ENCODE assay signal across 16 mouse cellular contexts in genomic region chr4:26841761-26842160, GRCm38 (mm10).
"Had no signal": no experiment of that assay in that cellular context is flagged by ENCODE, and none has a peak within 500 bp of the region (broad histone marks: within the 10 kb centered on the region; RNA-seq: fewer than 3 reads in every experiment).

No protein-coding gene starts in this region.

- DNase-seq: heart, postnatal 10 days; heart, postnatal 14 days; heart, postnatal 36 days; heart, postnatal 4 days; kidney, adult 11 months; kidney, adult 18-20 months; kidney, adult 2 months; kidney, adult 8-10 months; kidney, adult 9 months; kidney, postnatal 10 days; kidney, postnatal 14 days; kidney, postnatal 25 days; kidney, postnatal 36 days; kidney, postnatal 4 days; layer of hippocampus, adult 9-11 months; layer of hippocampus, postnatal 36 days had no signal
